Mouse (Mus musculus): ENCODE measurements around the gene Bcar3. TPM values are rescaled to one million over a fixed set of nuclear protein-coding genes. Genes with fewer than 3 reads are reported as not detected.

Gene Bcar3
- total RNA-seq, 1 experiment from 2014 or later, result 64.5 TPM

DNA sequence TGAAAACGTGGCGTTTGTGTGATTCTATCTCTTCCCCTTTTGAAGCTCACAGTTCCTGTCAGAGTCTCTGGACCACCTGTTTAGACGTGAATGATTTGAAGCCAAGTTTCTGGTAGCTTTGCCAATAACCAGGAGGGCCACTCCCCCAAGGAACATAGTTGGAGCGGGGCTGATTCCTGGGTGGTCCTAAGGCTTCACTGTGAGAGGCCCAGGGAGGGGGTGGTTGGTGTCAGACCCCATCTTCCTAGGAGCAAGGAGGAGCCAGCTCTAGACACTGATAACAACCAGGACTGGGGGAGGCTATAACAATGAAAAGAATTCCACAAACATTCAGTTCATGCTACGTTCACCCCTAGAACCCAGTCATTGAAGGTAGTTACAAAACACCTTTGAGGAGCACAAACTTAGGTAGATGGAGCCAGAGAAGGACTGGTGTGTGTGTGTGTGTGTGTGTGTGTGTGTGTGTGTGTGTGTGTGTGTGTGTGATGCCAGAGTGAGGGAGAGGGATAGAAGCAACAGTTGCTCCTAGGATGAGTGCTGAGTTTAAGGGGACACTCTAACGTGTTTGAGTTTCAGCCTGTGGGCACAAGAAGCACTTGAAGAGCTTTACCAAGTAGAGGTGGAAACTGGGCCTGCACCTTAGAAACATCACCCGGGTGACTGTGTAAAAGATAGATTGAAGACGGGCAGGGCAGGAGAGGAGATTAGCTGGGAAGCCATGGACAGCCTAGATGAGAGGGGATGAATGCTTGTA, 111.4 kb downstream of the Bcar3 start:
- no peak for ATAC-seq (ENCODE audit: extremely low read depth, insufficient number of reproducible peaks, low FRiP score, poor library complexity, severe bottlenecking)

DNA sequence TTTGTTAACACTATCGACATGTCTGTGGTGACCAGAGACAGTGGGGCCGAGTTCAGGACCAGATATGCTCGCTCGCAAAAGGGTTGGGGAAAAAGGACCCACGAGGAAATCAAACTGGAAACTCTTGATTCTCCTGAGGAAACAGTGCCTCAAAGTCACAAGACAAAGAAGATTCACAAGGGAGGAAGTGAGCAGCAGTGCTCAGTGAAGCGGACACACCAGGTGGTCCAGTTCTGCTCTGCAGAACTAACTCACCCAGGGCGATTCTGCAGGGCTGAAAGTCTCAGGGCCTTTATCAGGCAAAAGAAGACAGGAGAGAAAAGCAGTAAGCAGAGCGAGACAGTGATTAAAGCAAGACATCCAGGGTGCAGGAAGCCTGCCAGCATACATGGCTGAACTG, 112.5 kb downstream of the Bcar3 start:
- peak; percentile 59 for ATAC-seq (ENCODE audit: extremely low read depth, insufficient number of reproducible peaks, low FRiP score, poor library complexity, severe bottlenecking)

DNA sequence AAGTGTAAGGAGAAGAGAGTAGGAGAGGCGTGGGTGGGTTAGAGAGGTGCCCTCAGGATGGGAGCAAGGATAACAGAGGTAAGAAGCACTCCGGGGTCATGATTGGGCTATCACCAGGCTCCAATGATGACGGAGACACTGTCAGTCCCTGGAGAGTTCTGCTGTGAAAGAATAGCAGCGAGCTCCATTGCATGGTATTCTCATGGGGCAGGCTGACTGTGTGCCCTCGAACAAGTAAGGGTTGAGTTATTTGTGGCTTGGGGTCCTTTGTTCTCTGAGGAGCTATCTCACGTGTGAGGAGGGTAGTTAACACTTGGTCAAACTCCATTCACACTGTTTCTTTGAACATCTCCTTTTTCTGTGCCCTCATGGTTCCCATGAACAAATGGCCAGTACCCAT, 113.8 kb downstream of the Bcar3 start:
- ATAC-seq (ENCODE audit: extremely low read depth, insufficient number of reproducible peaks, low FRiP score, poor library complexity, severe bottlenecking), result no peak

DNA sequence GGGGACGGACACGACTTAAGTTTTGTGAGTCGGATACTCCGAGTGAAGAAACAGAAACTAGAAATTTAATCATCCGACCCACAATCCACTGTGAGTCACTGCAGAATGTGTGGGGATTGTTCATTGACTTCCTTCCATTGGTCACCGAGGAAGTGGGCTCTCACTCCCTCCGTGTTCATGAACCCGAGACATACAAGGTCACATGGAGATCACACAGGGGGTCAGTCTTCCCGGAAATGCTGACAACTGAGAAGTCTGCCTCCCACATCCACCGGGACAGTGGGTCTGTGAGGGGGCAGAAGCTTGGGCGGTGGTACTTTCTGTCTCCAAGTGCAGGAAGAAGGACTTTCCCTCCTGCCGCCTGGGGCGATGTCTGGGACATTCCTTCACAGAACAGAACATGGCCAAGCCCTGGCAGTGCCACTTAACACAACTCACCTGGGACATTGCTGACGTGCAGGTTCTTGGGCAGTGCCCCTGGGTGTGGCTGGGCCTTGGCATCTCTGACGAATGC, 114.9 kb downstream of the Bcar3 start:
- no peak for ATAC-seq (ENCODE audit: extremely low read depth, insufficient number of reproducible peaks, low FRiP score, poor library complexity, severe bottlenecking)

DNA sequence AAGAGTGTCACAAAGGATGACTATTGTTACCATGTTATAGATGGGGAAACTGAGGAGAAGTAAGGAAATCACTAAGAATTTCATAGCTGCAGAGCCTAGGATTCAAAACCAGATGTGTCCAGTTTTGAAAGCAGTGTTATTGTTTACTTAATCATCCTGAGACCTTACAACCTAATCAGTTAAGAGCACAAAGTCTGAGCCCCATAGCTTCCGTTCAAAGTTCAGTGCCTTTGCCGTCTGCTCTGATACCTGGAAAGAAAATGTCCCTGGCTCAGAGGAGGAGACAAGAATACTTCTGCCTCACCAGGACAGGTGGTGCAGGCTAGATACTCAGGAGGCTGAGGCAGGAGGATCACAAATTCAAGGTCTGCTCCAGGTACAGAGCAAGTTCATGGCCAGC, 117.7 kb downstream of the Bcar3 start:
- ATAC-seq (ENCODE audit: extremely low read depth, insufficient number of reproducible peaks, low FRiP score, poor library complexity, severe bottlenecking), result no peak

DNA sequence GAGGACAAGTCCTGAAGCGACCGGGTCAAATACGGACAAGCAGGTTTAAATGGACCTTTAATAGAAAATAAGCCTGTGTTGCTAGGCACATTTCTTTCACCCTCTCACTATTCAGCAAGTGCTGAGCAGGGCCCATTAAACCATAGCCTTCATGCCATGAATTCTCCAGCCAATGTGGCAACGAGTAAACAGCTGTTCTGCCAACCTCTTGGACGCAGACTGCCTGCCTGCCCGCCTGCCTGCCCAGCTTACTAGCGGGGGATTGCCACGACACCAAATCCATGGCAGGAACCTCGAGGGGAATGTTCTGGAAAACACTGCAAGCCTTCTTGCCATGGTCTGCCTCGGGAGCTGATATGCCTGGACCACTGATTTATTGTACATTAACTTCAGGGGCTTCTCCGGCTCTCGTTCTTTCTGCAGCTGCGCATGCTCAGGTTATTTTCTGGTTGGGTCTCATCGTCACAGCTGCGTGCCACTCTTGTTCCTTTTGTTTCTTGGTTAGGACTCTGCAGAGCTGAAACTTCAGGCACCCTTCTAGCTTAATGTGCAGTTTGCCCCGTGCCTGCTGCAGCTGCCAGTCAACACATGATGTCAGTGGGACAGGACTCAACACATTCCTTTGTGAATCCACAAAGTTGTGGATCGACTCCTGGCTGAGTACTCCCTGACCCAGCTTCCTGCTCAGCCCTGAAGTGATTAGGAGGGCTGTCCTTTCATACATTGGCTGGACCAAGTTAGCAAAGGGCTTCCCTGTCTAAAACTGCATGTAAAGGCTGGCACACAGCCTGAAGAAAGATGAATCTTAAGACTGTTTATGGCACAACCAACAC, 120.0 kb downstream of the Bcar3 start:
- 0 out of 2 replicates have a peak, but pooled peaks have one; percentile 19 for ATAC-seq (ENCODE audit: extremely low read depth, insufficient number of reproducible peaks, low FRiP score, poor library complexity, severe bottlenecking)

DNA sequence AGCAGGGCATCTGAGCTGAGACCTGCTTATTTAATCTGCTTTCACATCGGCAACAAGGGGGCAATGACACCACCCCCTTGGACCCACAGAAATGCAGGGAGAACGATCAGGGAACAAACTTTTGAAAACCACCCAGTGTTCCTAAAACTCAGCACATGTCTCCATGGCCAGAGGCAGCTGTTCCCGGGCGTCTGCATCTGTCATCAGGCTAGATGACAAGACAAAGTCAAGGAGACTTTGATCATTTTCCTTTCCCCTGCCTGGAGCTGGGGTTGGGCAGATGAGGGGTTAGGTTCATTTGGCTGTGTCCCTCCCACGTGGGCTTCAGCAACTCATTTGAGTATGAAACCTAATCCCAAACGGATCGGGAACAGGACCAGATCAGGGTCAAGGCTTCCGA, 120.9 kb downstream of the Bcar3 start:
- no peak for ATAC-seq (ENCODE audit: extremely low read depth, insufficient number of reproducible peaks, low FRiP score, poor library complexity, severe bottlenecking)

DNA sequence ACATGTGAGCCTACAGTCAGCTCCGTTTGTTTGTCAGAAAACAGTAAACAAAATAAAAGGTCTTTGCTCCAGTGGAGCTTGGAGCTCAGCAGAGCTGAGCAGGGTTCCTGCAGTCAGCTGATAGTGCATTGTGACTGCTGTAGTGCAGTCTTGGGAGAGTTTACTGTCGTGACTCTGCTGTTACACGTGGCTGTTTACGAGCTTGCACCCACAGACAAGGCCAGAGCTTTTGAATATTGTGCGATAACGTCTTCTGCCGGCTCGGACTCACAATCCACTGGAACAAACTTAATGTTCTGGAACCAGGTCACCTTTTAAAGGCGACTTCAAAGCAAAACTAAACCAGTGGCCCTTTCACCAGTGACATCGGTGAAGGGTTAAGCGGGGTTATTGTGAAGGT, 123.5 kb downstream of the Bcar3 start:
- ATAC-seq (ENCODE audit: extremely low read depth, insufficient number of reproducible peaks, low FRiP score, poor library complexity, severe bottlenecking), result no peak

DNA sequence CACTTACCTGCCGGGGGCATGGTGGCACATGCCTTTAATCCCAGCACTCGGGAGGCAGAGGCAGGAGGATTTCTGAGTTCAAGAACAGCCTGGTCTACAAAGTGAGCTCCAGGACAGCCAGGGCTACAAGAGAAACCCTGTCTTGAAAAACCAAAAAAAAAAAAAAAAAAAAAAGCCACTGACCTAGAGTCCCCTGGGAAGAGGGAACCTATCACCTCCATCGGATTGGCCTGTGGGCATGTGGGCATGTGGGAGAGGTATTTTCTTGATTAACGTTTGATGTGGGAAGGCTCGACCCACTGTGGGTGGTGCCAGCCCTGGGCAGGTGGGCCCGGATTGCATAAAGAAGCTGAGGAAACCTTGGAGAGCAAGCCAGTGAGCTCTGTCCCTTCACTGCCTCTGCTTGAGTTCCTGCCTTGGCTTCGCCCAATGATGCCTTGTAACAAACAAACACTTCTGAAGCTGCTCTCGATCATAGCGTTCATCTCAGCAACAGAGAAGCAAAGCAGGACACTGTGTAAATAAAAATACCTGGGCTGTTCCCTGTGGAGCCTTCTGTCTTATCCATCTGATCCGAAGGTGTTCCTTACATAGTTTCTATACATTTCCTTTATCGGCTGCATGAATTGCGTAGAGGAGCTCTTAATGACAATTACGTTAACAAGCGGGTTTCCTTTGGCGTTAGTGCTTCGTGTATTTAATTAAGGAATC, 124.8 kb downstream of the Bcar3 start:
- ATAC-seq (ENCODE audit: extremely low read depth, insufficient number of reproducible peaks, low FRiP score, poor library complexity, severe bottlenecking), result no peak

DNA sequence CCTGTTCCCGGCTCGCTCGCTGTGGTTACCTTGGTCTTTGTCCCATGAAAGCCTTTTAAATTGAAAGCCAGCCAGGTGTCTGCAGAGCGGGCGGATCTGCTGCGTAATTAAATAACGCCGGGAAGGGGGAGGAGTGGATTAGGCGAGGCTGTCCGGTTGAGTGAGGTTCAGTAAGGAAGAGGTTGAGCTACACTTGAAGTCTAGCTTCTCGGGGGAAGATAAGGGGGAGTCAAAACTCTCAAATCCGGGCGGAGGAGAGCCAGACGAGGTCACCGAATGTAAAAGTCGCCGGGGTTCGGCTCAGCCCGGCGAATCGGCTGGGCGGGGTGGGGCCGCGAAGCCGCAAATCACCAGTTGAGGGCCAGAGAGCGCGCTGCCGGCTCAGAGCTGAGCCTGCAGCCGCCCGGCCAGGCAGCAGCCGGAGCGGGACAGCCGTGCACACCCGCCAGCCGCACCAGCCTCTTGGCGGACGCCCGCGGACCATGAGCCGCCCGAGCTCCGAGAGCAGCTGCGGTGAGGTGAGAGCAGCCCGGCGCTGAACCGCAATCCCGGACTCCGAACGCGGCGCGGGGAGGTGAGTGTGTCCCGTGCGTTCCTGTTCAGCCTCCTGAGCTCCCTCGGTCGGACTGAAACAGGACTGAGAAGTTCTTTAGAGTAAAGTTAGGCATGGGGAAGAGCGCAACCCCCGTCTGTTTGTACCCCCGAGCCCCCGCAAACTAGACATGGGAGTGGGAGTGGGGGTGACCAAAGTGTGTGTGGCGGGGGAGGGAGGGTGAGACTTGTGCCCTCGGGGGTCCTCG, 125.9 kb downstream of the Bcar3 start:
- peak; percentile 62 for ATAC-seq (ENCODE audit: extremely low read depth, insufficient number of reproducible peaks, low FRiP score, poor library complexity, severe bottlenecking)

DNA sequence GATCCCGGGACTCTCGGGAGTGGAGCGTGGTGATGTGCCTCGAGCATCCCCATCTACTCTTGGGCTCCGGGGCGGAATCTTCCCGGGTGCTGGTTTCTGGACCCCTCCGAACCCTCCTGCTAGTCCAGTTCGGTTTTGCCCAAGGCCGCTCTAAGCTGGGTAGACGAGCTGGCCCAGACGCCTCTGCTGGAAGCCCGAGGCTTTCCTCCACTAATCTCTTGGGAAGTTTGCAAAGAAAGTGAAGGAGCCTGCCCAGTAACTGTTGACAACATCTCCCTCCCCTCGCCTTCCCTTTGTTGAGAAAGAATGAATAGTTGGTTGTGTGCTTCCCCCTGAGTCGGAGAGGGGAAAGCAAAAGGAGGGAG, 126.5 kb downstream of the Bcar3 start:
- no peak for ATAC-seq (ENCODE audit: extremely low read depth, insufficient number of reproducible peaks, low FRiP score, poor library complexity, severe bottlenecking)

DNA sequence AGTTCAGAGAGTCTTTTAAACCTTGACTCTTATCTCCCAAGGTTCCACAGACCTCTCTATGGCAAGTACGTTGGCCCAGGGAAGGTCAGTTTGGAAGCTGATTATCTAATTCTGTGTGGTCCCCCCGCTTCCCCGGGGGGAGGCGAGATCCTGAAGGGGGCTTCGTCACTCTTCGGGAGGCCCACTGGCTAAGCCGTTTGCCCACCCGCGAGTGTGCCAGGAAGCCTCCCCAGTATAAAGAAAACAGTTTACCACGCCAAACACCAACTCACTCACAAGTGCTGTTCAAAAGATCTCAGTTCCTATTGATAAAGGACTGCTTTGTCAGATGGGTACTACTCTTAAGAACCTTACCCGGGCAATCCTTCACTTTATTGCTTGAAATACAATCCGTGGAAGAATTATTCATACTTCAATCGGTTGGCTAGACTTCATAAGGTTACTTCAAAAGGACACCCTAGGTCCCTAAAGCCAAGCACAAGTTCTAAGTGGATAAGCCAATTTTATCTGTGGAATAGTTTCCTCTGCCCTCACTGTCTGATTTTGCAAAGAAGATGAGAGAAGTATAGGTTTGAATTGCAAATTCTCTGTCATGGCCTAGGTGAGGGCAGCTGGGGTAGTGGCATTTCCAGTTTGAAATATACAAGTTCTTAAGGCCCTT, 127.2 kb downstream of the Bcar3 start:
- no peak for ATAC-seq (ENCODE audit: extremely low read depth, insufficient number of reproducible peaks, low FRiP score, poor library complexity, severe bottlenecking)

DNA sequence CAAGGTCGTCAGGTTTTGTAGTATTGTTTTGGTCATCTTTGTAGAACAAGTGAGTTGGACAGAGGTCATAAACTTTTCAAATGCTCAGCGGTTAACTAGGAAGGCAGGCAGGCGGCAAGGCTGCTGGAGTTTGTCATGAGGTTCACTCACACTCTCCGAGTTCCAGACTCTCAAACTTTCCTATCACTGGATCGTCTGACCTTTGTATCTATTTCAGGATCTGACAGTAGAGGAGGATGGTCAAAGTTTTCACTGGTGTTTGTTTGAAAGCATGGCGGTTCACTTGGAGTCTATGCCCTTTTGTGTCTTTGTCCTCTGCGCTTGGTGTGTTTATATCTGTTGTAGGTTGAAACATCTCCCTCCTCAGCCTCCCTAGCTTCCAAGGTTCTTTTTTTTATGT, 127.9 kb downstream of the Bcar3 start:
- no peak for ATAC-seq (ENCODE audit: extremely low read depth, insufficient number of reproducible peaks, low FRiP score, poor library complexity, severe bottlenecking)

DNA sequence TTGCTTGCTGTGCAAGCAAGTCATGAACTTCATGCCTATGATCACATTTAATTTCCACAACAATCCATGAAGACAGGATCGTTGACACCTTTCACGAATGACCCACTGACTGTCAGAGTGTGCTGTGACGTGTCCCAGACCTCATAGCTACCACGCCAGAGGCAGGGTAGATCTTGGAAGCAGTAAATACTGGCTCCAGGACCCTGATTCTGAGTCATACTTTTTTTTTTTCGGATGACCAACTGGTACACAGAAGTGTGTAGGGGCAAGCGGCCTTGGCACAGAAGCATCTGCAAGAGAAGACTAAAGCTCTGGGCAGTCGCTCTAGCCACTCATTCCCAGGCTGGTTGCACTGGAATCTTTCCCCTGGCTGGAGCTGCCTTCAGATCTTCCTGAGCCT, 128.3 kb downstream of the Bcar3 start:
- ATAC-seq (ENCODE audit: extremely low read depth, insufficient number of reproducible peaks, low FRiP score, poor library complexity, severe bottlenecking), result no peak

DNA sequence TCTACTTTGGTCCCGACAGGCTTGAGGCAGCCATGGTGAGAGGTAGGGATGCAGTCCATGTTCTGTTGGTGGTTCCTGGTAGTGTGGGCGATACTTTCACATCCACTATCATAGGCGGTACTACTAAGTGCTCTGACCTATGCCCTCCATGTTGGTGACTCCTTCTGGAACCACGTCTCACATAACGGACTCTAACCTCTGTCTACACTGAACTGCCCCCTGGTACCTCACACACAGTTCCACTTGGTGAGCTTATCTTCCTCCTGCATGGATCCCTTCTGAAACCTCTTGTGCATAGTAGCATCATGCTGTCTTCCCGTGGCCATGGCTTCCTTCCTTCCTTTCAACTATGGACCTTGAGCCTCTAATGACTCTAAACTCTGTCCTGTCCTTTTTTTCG, 129.7 kb downstream of the Bcar3 start:
- no peak for ATAC-seq (ENCODE audit: extremely low read depth, insufficient number of reproducible peaks, low FRiP score, poor library complexity, severe bottlenecking)

DNA sequence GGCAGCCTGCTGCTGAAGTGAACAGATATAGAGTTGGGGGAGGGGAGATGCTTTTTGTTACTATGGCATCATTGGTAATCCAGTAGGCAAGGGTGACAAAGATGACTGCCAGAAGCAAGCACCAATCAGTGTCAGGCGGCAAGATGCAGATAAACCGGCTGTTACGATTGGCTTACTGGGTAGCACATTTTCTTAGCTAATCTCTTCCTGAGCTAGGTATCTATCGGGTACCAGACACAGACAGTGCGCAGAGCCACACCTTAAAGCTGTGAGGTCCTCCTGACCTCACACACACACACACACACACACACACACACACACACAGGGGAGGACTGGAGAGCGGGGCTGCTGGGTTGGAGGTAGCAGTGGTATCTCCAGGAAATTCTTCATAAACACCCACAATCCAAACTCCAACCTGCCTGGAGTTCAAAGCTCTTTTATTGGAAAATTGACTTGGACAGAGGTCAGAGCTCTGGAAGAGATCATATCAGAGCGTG, 134.4 kb downstream of the Bcar3 start:
- ATAC-seq (ENCODE audit: extremely low read depth, insufficient number of reproducible peaks, low FRiP score, poor library complexity, severe bottlenecking), result no peak

DNA sequence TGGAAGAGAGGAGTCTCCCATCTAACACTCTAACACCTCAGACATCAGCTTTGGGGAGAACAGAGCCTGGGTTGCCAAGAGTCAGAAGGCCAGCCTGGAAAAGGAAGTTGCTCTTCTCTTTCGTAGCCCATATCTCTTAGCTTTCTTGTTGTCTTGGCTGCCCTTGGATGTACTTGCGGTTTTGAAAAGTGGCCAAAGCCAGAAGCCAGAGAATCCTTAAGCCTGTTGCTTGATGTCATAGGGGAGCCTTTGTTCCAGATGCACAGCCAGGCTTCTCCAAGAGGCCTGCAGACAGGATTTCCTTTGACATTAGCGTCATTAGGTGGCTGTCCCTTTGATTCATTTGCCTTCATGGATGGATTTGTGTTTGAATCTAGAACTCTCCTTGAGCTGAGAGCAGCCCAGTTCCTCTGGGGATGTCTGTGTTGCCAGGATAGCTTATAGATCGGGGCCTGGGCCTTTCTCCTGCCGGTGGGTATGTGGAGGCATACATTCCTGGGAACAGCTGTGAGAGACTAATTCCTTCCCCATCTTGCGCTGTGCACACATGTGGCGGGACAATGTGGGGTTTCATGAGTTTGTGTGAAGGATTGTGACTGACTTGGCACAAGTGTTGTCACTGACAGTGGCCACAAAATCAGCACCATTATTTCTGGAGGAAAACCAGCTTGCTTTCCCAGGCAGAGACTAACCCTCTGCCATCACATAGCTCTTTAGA, 137.0 kb downstream of the Bcar3 start:
- no peak for ATAC-seq (ENCODE audit: extremely low read depth, insufficient number of reproducible peaks, low FRiP score, poor library complexity, severe bottlenecking)
